Mouse (Mus musculus) liver, embryonic 13.5 days (tissue): ENCODE results near the gene Shc1. TPM values are rescaled to one million over a fixed set of nuclear protein-coding genes. Genes with fewer than 3 reads are reported as not detected.
A peak's percentile ranks its signal among the peaks of the same experiment; 100 is the strongest.

Source experiments
- ATAC-seq: fragments of 200-750 bp; cut with Nextera tagmentation; 2 replicates; pipeline ENCODE4 v1.8.0; 2017; ENCODE audit warnings: low read depth, mild to moderate bottlenecking, moderate number of reproducible peaks, moderate library complexity
- DNase-seq: peaks from one replicate; pipeline ENCODE4 v3.0.0; 2022
- H3K27ac ChIP-seq: fragments of 300-500 bp; sonication (generic); 2 replicates; pipeline ENCODE4 v1.5.1; 2015; ENCODE audit warnings: moderate library complexity, mild to moderate bottlenecking, inconsistent platforms
- H3K27me3 ChIP-seq: fragments of 300-500 bp; sonication (generic); 2 replicates; pipeline ENCODE4 v1.6.1; 2015; ENCODE audit warnings: mild to moderate bottlenecking, inconsistent platforms
- H3K36me3 ChIP-seq: fragments of 300-500 bp; sonication (generic); 2 replicates; pipeline ENCODE4 v1.6.1; 2015; ENCODE audit warnings: mild to moderate bottlenecking, inconsistent platforms
- H3K4me1 ChIP-seq: fragments of 300-500 bp; sonication (generic); replicated peaks from 2 replicates; pipeline ENCODE4 v1.6.1; 2015; ENCODE audit warnings: inconsistent platforms
- H3K4me2 ChIP-seq: fragments of 300-500 bp; sonication (generic); 2 replicates; pipeline ENCODE4 v1.6.1; 2015; ENCODE audit warnings: inconsistent platforms, mild to moderate bottlenecking, moderate library complexity
- H3K4me3 ChIP-seq: fragments of 300-500 bp; sonication (generic); replicated peaks from 2 replicates; pipeline ENCODE4 v1.5.1; 2015; ENCODE audit warnings: mild to moderate bottlenecking, inconsistent platforms
- H3K9ac ChIP-seq: fragments of 300-500 bp; sonication (generic); 2 replicates; pipeline ENCODE4 v1.6.1; 2015; ENCODE audit warnings: mild to moderate bottlenecking, inconsistent platforms
- H3K9me3 ChIP-seq: fragments of 300-500 bp; sonication (generic); replicated peaks from 2 replicates; pipeline ENCODE4 v1.6.1; 2016; ENCODE audit warnings: inconsistent platforms
- WGBS: fragments of 180-500 bp; shearing (Covaris S2); methylation state at CpG from one replicate; pipeline ENCODE4 v1.1.7; 2015; ENCODE audit not compliant: insufficient replicate concordance; 5-methylcytosine and 5-hydroxymethylcytosine counted together
- polyA plus RNA-seq: library from polyadenylated mRNA; unstranded; fragments of >200 nt; fragmentation: Nextera tagmentation; extraction: Ambion mirVana; gene quantifications from 2 replicates; pipeline ENCODE4 v1.2.1, GENCODE M21; 2015

Gene Shc1
- polyA plus RNA-seq, 1 experiment from 2014 or later: 42.3 TPM

- no peak overlapping the region for H3K27ac ChIP-seq
- peaks cover 28% of the 10 kb centered on the region for H3K36me3 ChIP-seq
- H3K9me3 ChIP-seq: no peaks in the 10 kb centered on the region
- 84% methylated on average over 11 of the region's 11 CpGs for WGBS
- no peak for DNase-seq
- H3K27me3 ChIP-seq: no peaks in the 10 kb centered on the region
- no peak overlapping the region for H3K4me2 ChIP-seq
- H3K9ac ChIP-seq: no peak overlapping the region
- no peak overlapping the region for H3K4me3 ChIP-seq
- peaks cover 67% of the 10 kb centered on the region for H3K4me1 ChIP-seq
- ATAC-seq: no peak
These were observed 16.3 kb downstream of the Shc1 start for GRCm38 (mm10) chr3:89434532-89434931.

GRCm38 (mm10) chr3:89435041-89435440, 16.8 kb downstream of the Shc1 start:
- DNase-seq (no peak), ATAC-seq (no peak)
- Histone ChIP-seq H3K4me1 (peaks cover 62% of the 10 kb centered on the region), H3K4me3 (no peak overlapping the region), H3K27me3 (no peaks in the 10 kb centered on the region), H3K9ac (no peak overlapping the region), H3K4me2 (no peak overlapping the region), H3K27ac (no peak overlapping the region), H3K9me3 (no peaks in the 10 kb centered on the region), H3K36me3 (peaks cover 28% of the 10 kb centered on the region)
- 81% methylated on average over 7 of the region's 7 CpGs for WGBS

DNA sequence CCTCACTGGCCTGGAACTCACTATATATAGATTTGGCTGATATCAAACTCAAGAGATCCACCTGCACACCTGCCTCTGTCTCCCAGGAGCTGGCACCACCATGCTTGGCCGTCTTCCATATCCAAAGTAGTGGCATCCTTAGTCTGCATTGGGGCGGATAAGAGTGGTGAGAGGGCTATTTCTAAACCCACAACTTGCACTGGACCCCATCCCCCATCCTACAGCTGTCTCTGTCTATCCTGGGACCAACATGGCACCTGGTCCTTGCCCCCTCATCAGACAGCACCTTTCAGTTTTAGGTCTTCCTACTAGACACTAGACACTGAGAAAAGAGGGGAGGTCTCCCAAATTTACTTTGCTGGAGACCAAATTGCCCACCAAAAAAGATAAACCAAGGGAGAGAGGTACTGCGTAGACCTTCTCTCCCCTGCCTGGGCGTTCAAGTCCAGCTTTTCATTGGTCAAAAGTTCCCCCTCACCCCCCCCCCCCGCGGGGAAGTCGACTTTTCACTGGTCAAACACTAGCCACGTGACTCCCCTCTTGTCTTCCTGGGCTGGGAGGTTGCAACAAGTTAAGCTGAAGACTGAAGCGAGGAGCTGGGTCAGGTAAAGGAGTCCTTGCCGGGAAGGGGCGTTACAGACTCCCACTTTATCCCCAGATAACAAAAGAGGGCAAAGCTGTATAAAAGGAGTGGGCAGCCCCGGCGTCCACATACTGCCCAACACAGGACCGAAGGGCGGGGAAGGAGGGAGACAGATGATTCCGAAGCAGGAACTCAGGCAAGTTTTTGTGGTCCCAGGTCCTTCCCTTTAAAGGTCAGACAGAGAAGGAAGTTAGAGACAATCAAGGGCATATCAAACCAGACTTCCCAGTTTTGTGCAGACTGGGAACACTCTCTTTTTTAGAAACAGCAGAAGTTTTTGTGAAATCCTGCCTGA, 18.2 kb downstream of the Shc1 start, which contains the start of gene Pbxip1:
Pbxip1 (plus strand) TSS at position 531 of the 938 bp plus-strand sequence.
- Histone ChIP-seq H3K4me2 (peak within 1 kb of the TSS; percentile 75), H3K36me3 (peaks cover 28% of the 10 kb centered on the region), H3K27me3 (no peaks in the 10 kb centered on the region), H3K4me1 (peaks cover 50% of the 10 kb centered on the region), H3K9me3 (no peaks in the 10 kb centered on the region), H3K9ac (peak within 1 kb of the TSS; percentile 68), H3K4me3 (peak within 1 kb of the TSS; percentile 63), H3K27ac (peak within 1 kb of the TSS; percentile 3; the same call in 1 of the 2 replicates)
- ATAC-seq (peak; percentile 72), DNase-seq (peak; percentile 55)
- 5% methylated on average over 16 of the region's 16 CpGs for WGBS

DNA sequence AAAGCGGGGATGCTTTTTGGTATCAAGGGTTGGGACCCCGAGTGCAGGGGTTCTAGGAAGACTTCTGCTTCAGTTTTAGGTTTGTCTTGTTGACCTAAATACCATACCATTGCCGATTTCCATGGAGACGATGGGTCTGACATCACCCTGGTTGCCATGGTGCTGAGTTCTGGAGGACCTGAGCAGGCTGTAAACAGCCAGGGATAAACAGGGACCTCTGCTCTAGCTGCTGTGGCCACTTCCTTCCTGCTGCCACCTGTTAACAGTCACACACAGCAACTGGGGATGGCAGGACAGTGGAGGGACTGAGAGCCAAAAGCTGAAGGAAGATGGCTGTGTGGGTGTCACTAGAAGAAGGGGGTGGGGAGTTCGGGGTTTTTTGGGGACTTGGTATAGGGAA, 19.0 kb downstream of the Shc1 start:
- Histone ChIP-seq H3K4me3 (peak overlapping the region; percentile 63), H3K4me1 (peaks cover 42% of the 10 kb centered on the region), H3K27me3 (no peaks in the 10 kb centered on the region), H3K36me3 (peaks cover 25% of the 10 kb centered on the region), H3K4me2 (peak overlapping the region; percentile 75), H3K9ac (peak overlapping the region; percentile 68), H3K27ac (peak overlapping the region; percentile 3; the same call in 1 of the 2 replicates), H3K9me3 (no peaks in the 10 kb centered on the region)
- DNase-seq (no peak), ATAC-seq (no peak)
- 16% methylated on average over 5 of the region's 5 CpGs for WGBS

DNA sequence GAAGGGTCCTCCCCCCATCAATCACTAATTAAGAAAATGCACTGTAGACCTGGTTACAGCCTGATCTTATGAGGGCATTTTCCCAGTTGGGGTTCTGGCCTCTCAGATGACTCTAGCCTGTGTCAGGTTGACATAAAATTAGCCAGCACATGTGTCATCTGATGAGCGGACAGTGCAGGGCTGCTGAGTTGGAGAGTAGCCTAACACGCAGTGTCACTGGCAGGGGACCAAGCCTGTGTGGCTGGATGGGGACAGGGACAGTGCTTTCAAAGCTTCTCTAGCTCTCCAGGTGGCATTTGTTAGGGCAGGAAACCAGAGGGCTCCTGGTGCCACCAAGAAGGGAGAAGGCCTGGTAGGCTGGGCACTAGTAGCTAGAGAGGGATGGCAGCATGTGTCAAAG, 22.4 kb downstream of the Shc1 start:
- WGBS: 83% methylated on average over 2 of the region's 2 CpGs
- Histone ChIP-seq H3K9ac (no peak overlapping the region), H3K36me3 (0 out of 2 replicates have a peak, but pooled peaks cover 3% of the 10 kb centered on the region), H3K9me3 (no peaks in the 10 kb centered on the region), H3K4me1 (peaks cover 29% of the 10 kb centered on the region), H3K27me3 (no peaks in the 10 kb centered on the region), H3K4me2 (no peak overlapping the region), H3K4me3 (no peak overlapping the region), H3K27ac (no peak overlapping the region)
- ATAC-seq (no peak), DNase-seq (no peak)

- ATAC-seq (peak; percentile 82), DNase-seq (peak; percentile 57)
- Histone ChIP-seq H3K36me3 (peaks cover 5% of the 10 kb centered on the region; the same call in 1 of the 2 replicates), H3K9ac (peak overlapping the region; percentile 43), H3K27ac (peak overlapping the region; percentile 76), H3K4me2 (peak overlapping the region; percentile 53), H3K4me1 (peaks cover 40% of the 10 kb centered on the region), H3K27me3 (no peaks in the 10 kb centered on the region), H3K4me3 (no peak overlapping the region), H3K9me3 (no peaks in the 10 kb centered on the region)
- 36% methylated on average over 13 of the region's 13 CpGs for WGBS
These were observed 30.7 kb downstream of the Shc1 start for GRCm38 (mm10) chr3:89448720-89449537.

DNA sequence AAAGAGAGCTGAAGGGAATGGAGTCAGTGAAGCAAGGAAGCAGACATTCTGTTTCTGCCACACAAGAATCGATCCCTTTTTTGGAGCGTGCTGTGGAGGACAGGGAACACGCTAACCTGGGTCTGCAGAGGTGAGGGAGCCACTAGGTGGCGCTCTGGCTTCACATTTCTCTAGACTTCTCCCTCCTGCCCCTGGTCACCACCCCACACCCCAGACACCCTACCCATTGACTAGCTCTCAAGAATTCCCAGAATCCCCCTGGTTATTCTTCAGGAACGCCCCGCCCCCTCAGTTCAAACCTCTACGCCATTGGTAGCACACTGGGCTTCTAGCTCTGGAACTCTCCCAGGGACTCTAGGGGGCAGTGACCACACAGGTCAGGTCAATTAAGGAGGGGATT, 31.3 kb downstream of the Shc1 start:
- H3K36me3 ChIP-seq: peaks cover 4% of the 10 kb centered on the region; the same call in 1 of the 2 replicates
- peaks cover 40% of the 10 kb centered on the region for H3K4me1 ChIP-seq
- H3K9ac ChIP-seq: peak overlapping the region; percentile 43
- peak; percentile 72 for ATAC-seq
- DNase-seq: peak; percentile 71
- no peaks in the 10 kb centered on the region for H3K9me3 ChIP-seq
- no peaks in the 10 kb centered on the region for H3K27me3 ChIP-seq
- WGBS: 12% methylated on average over 7 of the region's 7 CpGs
- peak overlapping the region; percentile 76 for H3K27ac ChIP-seq
- no peak overlapping the region for H3K4me3 ChIP-seq
- peak overlapping the region; percentile 53 for H3K4me2 ChIP-seq

DNA sequence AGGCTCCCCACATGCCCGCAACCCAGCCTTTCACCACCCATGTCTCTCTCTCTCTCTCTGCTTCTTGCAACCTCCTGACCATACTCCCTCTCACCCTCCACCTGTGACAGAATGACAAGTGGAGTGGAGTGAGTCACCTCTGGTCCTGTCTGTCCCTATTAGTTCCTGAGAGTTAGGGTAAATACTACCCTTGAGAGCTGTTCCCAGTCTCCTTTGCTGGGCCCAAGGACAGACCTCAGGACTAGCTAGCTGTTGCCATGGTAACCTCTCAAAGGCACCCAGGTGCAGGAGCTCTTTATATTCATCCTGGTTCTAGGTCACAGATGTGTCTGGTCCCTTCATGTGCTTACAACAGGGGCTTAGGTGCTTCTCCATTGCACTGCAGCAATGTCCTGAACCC, 33.7 kb downstream of the Shc1 start:
- 69% methylated on average over 1 of the region's 1 CpGs for WGBS
- H3K4me1 ChIP-seq: peaks cover 44% of the 10 kb centered on the region
- no peaks in the 10 kb centered on the region for H3K9me3 ChIP-seq
- no peak overlapping the region for H3K4me2 ChIP-seq
- no peak overlapping the region for H3K9ac ChIP-seq
- no peak for ATAC-seq
- H3K27ac ChIP-seq: no peak overlapping the region
- no peak for DNase-seq
- H3K27me3 ChIP-seq: no peaks in the 10 kb centered on the region
- H3K36me3 ChIP-seq: no peaks in the 10 kb centered on the region; the same call in 1 of the 2 replicates
- no peak overlapping the region for H3K4me3 ChIP-seq

DNA sequence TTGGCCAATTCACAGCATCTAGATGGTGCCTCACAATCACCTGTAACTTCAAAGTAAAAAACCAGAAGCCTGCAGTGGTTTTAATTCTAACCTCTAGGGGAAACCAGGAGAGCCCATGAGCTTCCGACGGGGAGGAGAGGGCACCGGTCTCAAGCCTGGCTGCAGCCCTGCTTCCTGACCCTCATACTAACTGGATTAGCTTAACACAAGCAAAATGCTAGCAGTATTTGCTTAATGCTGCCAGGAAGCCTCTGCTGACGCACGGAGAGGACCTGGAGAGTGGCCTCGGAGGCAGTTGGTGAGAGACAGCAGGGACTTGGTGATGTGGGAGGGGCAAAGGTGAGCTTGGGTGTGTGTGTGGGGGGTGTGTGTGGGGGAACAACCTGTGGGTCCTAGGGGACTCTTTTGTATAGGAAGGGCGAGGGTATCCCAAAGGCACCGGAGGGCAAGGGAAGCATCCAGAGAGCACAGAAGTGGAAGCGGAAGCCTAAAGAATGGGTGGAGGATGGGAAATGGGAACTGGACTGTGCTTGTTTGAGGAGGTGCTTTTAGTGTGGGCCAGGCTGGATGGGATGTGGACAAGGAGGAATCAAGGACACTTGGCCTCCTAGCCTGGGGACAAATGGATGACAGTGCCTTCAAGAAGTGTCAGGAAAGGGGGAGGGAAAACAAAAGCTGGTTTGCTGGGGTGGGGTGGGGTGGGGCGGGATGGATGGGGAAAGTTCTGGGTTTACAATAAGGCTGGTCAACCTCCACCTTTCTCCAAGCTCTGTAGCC, 36.3 kb downstream of the Shc1 start, which contains the start of gene Pmvk:
Pmvk (plus strand) TSS at position 141 of the 777 bp plus-strand sequence.
- H3K9ac ChIP-seq: no peak within 1 kb of the TSS
- WGBS: 62% methylated on average over 10 of the region's 10 CpGs
- H3K36me3 ChIP-seq: no peaks in the 10 kb centered on the region
- no peak within 1 kb of the TSS for H3K4me2 ChIP-seq
- H3K27ac ChIP-seq: no peak within 1 kb of the TSS
- no peaks in the 10 kb centered on the region for H3K27me3 ChIP-seq
- no peak within 1 kb of the TSS for H3K4me3 ChIP-seq
- H3K4me1 ChIP-seq: peaks cover 50% of the 10 kb centered on the region
- no peak for DNase-seq
- no peaks in the 10 kb centered on the region for H3K9me3 ChIP-seq
- no peak for ATAC-seq

- no peak overlapping the region for H3K4me3 ChIP-seq
- H3K36me3 ChIP-seq: no peaks in the 10 kb centered on the region
- H3K9ac ChIP-seq: no peak overlapping the region
- WGBS: 25% methylated on average over 1 of the region's 1 CpGs
- no peak overlapping the region for H3K27ac ChIP-seq
- no peak overlapping the region for H3K4me2 ChIP-seq
- peaks cover 50% of the 10 kb centered on the region for H3K4me1 ChIP-seq
- no peak for DNase-seq
- H3K27me3 ChIP-seq: no peaks in the 10 kb centered on the region
- ATAC-seq: no peak
- H3K9me3 ChIP-seq: no peaks in the 10 kb centered on the region
These were observed 37.6 kb downstream of the Shc1 start for GRCm38 (mm10) chr3:89455786-89456285.
